Mouse (Mus musculus) olfactory bulb, adult 2 months (tissue): ENCODE data around the gene Gabpa.

Experiments
- CTCF ChIP-seq: fragments of 200-500 bp; IDR thresholded peaks from 2 replicates; pipeline ENCODE4 v1.5.1; 2012; ENCODE audit warnings: low read depth, mild to moderate bottlenecking, low read length, moderate library complexity; ENCODE audit not compliant: insufficient read depth
- POLR2A ChIP-seq: fragments of 200-500 bp; IDR thresholded peaks from 2 replicates; pipeline ENCODE4 v1.6.1; 2012; ENCODE audit warnings: mild to moderate bottlenecking, low read depth, low read length, moderate library complexity; ENCODE audit not compliant: insufficient read depth

GRCm38 (mm10) chr16:84832736-84833135 is 2.0 kb upstream of the Gabpa start:
- TF ChIP-seq POLR2A (no peak), CTCF (no peak)
